Mouse (Mus musculus): ENCODE measurements around the gene Exoc6.

- TF ChIP-seq SMC3 (IDR thresholded peaks at IDR 0.05; ENCODE audit: low read depth, low read length) (no peak), CTCF (IDR thresholded peaks at IDR 0.05 in 2 of 3, conservative IDR thresholded peaks at IDR 0.05 in 1 of 3; ENCODE audit: control insufficient read depth in 1 of 3, insufficient read depth in 1 of 3, low read depth in 2 of 3, low read length in 3 of 3, poor library complexity in 1 of 3, severe bottlenecking in 1 of 3) (no peak), MAX (IDR thresholded peaks at IDR 0.05; ENCODE audit: low read length) (no peak), TCF12 (IDR thresholded peaks at IDR 0.05; ENCODE audit: low read depth, low read length) (no peak), KAT2A (conservative IDR thresholded peaks at IDR 0.05; ENCODE audit: low read depth, low read length) (no peak), MEF2A (IDR thresholded peaks at IDR 0.05; ENCODE audit: extremely low read depth, insufficient replicate concordance, low read depth, low read length, poor library complexity, severe bottlenecking) (no peak), POLR2A (IDR thresholded peaks at IDR 0.05; ENCODE audit: control insufficient read depth in 1 of 2, insufficient read depth in 1 of 2, low read depth in 1 of 2, low read length in 2 of 2, poor library complexity in 1 of 2) (no peak), USF2 (IDR thresholded peaks at IDR 0.05; ENCODE audit: borderline replicate concordance in 1 of 2, insufficient read depth in 1 of 2, low read depth in 1 of 2, low read length in 2 of 2) (no peak)
Measured at GRCm38 (mm10) chr19:37514811-37515292, 35.4 kb upstream of the Exoc6 start.
